Mouse (Mus musculus): ENCODE results near the gene Sema4f.

DNA sequence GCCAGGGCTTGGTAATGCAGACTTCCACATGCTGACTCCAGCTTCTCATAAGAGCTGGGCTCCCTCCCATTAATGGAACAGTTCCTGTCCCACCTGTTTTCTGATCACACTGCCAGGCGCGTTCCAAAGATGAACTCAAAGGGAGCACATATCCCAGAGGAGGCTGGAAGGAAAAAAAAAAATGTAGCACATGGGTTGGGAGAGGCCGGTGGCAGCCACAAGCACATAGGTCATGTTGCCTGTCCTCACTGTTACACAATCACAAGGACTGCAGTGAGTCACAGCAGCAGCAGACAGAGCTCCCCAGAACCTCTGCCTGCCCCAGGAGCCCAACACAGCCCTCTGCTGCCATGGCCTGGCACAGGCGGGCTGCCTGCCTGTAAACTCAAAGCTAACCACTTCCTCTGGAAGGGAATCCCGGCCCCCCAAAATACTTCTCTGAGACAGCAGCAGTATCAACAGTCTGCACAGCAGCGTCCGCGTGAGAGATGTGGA lies 76.1 kb downstream of the Sema4f start:
- peak; percentile 57 for TF ChIP-seq CTCF (IDR thresholded peaks at IDR 0.05; ENCODE audit: low read depth)
- no peak for TF ChIP-seq EP300 (IDR thresholded peaks at IDR 0.05; ENCODE audit: low read depth)
